Mouse (Mus musculus) testis, postnatal 14 days (tissue): ENCODE data around the gene Tmc4.
"Not testable (repeated sequence)": the region's sequence is repeated elsewhere in the genome, so short reads cannot be mapped to it uniquely, and the experiment has no call there.

Experiments used
- DNase-seq: peaks from one replicate; pipeline ENCODE4 v3.0.0; 2021; ENCODE audit warnings: low spot score

The Tmc4 gene

DNA sequence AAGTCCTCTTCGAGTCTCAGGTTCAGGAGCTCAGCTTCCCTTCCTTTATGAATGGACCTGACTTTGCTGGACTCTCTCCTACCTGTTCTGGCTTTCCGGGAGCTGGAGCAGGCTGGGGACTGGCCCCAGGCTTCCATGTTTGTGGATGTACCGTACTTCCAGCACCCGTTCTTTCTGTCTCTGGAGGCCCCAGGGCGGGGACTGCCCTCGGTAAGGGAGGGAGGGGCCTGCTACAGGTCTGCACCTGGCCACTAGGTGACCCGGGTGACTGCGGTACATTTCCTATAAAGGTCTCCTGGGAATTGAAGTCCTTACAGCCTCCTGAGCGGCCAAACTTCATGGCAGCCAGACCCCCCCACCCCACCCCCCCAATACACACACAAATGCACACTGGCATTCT lies at the start of gene Tmc4:
Gene Tmc4, minus strand, starts transcription at position 212 of the 400 bp plus-strand sequence.
- DNase-seq = no peak

DNA sequence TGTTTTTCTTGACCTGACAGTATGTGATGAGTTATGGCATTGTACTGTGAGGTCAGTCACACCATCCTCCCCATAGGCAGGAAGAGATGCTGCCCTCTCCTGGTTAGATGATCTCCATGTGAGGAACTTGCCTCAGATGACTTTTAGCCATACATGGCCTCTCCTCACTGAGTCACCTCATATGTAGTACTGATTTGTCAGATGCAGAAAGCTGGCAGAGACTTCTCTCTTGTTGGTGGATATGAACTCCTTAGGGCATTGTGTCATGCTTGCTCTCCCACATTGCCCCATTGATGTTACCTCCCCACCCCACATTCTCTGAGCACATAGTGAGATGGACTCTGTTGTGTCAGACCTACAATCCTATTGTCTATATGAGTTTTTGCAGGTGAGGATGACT lies 48.1 kb upstream of the Tmc4 start:
- DNase-seq = not testable (repeated sequence)

DNA sequence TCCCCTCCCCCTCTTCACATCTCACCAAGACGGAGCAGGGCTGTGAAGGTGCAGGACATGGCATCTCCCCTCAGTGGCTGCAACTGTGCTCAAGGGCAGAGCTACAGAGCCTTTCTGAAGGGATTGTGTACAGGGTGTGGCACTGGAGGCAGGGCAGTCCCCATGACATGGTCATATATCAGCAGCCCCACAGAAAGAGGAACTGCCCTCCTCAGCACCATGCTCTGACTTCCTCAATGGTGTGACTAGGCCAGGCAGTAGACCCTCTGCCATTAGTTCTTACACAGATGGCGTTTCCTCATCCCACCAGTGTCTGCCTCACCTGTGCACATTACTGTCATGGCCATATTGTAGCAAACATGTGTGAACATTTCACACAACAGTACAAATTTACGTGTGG lies 42.9 kb upstream of the Tmc4 start, which contains the start of gene Pirb:
Gene Pirb, minus strand, starts transcription at position 124 of the 400 bp plus-strand sequence.
- DNase-seq = not testable (repeated sequence)

DNA sequence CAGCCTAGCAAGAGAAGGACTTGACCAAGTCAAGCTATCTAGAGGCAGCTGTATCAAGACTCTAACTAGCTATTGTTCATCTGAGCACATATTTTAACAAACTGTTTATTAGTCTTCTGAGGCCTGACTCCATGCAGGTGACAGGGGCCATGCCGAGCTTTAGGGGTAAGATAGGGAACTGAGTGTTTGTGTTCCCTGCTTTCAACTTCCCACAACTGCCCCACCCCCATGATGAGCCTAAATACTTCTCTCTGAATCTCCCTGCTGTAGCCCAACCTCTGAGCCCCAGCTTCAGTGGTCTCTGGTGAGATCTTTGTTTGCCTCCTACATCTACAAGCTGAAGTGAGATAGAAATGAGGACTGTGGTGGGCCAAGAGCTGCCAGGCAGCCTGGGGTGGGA lies 37.9 kb upstream of the Tmc4 start:
- DNase-seq = no peak

DNA sequence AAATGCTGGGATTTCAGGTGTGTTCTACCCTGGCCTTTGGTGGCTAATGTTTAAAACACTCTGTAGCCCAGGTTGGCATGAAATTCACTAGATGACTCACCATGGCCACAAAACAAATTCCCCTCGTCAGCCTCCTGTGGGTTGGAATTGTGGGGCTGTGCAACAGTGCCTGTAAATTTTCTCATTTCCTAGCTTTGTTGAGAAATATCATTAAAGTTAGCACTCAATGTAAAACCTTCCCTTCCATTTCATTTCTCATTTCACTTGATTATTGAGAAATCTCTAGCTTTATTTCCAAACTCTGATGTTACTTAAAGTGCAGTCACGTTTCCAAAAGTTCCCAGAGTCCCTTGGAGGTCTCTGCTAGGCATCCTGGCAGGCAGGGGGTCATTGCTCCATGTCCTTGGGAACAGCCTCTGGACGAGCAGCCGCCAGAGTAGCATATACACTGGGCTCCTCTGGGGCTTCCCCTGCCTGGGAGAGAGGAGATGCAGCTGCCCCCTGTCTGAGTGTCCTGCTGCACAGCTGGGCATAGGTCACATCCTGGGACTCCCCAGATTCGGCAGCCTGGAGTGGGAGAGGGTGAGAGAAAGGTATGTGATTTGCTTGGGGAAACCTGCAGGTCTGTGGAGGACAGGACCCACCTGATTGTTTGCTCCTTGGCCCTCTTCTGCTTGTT lies 35.0 kb upstream of the Tmc4 start:
- no peak for DNase-seq

DNA sequence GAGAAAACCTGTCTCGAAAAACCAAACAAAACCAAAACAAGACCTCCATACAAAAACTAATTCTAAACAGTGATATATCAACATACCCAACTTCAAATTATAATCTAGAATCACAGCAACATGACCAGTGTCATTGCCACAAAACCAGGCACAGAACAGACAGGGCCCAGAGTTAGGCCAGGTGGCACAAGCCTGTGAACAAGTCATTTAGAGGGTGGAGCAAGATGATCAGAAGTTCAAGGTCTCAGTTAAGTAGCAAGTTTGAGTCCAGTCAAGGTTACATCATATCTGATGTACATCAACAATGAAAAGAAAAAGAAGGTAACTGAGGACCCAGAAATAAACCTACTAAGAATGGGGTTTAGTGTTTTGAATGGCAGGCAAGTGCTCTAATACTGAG lies 31.6 kb upstream of the Tmc4 start:
- DNase-seq = no peak

DNA sequence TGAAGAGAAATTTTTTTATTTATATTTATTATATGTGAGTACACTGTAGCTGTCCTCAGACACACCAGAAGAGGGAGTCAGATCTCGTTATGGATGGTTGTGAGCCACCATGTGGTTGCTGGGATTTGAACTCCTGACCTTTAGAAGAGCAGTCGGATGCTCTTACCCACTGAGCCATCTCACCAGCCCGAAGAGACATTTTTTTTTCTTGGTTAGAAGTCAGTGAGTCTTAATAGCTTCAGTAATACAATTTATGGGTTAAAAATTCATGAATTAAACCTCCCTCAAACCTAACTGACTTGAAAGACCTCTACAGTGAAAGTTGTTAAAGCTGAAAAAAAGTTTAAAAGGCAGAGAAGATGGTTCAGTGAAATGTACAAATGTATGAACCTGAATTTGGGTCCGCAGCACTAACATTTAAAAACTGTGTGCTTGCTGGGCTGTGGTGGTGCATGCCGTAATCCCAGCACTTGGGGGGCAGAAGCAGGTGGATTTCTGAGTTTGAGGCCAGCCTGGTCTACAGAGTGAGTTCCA lies 31.2 kb upstream of the Tmc4 start:
- DNase-seq = not testable (repeated sequence)

DNA sequence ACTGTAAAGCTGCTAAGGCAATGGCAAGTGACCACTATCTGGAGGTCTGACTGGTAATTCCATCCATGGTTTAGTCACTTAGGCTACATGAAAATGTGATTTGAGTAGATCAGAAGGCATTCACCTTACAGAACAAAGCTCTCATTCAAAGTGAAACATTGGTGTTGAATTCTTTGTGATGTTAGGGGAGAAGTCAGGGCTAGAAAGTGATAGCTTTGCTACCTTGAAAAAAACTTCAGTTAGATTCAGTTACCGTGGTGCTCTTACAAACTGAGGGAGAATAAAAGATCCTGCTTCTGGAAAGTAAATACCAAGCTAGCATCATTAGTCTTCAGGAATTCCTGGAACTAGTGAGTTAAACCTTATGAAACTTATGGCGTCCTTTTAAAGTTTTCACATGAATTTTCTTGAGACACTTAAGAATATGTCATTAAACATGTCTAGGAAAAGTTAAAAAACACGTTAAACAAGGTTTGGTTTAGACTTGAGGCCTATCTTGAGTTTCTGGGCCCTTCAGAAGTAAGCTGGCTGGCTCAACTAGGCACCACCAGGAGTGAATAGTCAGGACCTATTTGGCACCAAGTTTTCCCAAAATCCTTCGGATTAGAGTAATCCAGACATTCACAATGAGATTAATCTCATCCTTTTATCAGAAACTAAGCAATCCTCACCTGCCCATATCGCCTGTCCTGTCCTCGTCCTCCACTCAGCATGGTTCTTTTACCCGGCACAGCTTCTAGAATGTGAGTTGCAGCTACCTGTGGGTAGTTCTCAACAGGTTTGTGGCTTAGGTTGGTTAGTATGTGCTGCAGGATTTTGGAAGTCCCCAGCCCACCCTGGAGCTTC lies 30.4 kb upstream of the Tmc4 start:
- DNase-seq = no peak

DNA sequence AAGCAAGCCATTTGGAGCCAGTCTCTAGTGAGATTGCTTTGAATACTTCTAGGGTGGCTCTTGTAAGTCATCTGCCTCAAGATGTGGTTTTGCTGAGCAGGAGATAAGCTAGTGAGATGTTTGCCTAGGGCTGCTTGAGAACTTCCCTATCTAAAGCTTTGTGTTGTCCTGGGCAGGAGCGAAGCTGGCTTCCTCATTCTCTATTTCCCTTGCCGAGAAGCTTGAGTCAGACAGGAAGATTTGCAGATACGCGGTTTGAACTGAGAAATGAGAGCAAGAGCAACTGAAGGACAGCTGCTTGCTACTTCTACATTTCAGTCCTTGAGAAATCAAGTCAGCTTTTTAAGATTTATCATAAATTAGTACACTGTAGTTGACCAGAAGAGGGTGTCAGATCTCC lies 29.7 kb upstream of the Tmc4 start:
- no peak for DNase-seq

DNA sequence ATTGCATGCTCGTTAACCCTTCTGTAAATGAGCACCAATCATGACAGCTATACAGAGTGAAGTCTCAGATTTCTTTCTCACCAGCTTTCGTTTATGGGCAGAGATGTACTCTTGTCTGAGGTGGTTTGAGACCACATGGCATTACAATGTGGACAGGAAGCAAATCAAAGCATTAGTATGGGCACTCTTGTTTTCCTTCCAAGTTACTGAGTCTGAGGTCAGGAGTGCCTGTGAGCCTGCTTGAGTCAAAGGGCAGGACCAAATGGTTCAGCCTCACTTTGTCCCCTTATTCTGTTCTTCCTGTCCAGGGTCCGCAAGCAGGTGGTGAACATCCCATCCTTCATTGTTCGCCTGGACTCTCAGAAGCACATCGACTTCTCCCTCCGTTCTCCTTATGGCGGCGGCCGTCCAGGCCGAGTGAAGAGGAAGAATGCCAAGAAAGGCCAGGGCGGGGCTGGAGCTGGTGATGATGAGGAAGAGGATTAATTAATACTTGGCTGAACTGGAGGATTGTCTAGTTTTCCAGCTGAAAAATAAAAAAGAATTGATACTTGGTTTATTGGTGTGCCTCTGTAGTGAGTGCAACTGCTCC lies 29.1 kb upstream of the Tmc4 start:
- no peak for DNase-seq

DNA sequence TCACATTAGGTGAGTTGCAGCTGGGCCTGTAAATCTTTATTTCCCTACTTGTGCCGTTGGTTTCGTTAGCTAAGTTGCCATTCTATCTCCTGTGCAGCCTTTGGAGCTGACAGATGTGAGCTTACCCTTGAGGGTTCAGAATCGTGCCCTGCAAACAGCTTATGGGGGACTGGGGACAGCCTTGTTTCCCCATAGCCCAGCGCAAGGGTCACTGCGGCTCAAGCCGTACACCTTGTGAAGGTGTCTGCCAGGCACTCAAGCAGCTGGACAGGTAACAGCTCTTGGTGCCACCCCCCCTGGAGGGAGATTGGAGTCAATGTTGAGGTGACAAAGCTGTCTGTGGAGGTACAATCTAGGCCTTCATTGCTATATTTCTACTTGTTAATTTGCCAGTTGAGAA lies 28.6 kb upstream of the Tmc4 start:
- DNase-seq = no peak

DNA sequence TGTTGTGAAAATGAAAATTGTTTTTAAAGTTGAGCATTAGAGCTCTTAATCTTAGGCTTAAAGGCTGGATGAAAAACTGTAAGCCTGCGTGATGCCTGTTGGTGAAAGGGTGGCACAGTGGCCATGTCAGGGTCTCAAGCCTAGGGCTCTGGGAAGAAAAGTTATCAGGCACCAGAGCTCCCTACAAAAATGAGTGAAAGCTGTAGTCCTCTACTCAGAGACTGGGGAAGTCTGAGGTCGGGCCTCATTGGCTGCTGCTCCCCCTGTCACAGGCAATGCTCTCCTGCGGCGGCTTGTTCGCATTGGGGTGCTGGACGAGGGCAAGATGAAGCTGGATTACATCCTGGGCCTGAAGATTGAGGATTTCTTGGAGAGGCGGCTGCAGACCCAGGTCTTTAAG lies 28.1 kb upstream of the Tmc4 start:
- DNase-seq = not testable (repeated sequence)

DNA sequence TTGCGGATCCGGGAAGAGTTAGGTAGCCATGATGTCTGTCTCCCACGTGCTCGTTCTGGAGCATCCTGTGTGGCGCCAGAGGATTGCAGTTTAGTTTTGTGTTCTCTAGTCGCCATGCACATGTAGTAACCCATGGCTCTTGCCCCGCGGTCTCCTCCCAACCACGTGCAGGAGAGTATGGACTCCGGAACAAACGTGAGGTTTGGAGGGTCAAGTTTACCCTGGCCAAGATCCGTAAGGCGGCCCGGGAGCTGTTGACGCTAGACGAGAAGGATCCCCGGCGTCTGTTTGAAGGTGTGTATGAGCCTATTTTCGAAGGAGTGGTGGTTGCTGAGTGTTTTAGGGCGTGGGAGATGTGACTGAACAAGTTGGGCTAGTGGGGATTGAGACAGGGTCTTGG lies 27.1 kb upstream of the Tmc4 start:
- DNase-seq = no peak

DNA sequence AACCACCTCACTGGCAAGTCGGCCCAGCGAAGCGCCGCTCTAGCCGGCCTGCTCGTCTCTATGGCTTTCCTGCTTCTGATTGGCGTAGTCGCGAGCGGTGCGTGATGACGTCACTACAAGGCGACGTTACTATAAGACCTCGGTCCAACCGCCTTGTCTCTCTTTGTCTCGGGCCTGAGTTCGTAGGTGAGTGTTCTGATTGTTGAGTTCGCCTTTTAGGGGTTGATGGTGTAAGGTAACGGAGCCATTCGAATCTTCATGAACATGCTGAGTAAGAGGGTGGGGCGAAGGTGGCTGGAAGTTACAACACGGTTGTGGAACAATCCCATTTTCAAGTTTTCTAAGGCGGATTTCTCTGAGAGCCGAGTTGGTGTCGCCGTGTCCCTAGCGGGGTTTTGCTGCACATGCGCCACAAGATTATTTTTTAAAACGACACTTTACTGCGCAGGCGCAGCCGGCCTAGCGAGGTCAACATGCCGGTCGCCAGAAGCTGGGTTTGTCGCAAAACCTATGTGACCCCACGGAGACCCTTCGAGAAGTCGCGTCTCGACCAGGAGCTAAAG lies 26.6 kb upstream of the Tmc4 start, which contains the start of gene Rps9:
Gene Rps9, plus strand, starts transcription at position 115 of the 563 bp plus-strand sequence.
- peak; percentile 96 for DNase-seq

DNA sequence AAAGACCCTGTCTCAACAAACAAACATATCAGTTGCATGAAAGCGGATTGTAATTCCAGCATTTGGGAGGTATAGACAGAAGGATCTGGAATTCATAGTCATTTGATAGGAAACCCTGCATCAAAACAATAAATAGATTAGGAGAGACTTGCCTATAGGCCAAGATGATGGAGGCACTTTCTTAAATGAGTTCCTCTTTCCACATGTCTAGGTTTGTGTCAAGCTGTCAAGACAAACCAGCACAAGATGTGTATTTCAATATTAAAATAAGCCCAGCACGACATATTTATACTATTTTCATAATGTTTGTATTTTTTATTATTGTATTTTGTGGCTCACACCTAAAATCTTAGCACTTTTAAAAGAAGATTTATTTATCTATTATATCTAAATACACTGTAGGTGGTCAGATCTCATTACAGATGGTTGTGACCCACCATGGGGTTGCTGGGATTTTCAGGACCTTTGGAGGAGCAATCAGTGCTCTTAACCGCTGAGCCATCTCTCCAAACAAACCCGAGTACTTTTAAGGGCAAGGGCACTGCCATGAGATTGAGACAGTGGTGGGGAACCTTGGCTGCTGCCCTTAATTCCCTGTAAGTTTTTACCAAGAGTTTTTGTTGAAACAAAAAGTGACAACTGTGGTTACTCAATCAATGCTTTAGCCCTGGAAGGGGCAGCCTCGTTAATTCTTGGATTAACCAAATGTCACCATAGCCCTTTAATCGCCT lies 26.0 kb upstream of the Tmc4 start:
- no peak for DNase-seq

DNA sequence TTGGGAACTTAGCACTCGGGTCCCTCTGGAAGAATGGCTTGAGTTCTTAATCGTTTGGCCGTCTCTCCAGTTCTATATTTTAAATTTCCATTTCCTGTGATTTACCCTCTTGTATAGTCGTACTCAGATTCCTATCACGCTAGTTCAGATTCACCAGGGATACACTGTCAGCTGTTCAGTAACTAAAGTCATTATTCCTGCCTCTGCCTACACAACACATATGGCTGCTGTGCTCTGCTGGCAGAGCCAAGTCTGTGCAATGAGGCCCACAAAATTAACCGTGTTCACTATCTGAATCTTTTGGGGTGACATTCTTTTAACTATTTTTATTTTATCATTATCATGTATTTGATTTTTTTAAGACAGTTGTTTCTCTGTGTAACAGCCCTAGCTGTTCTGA lies 21.1 kb upstream of the Tmc4 start:
- DNase-seq = no peak

DNA sequence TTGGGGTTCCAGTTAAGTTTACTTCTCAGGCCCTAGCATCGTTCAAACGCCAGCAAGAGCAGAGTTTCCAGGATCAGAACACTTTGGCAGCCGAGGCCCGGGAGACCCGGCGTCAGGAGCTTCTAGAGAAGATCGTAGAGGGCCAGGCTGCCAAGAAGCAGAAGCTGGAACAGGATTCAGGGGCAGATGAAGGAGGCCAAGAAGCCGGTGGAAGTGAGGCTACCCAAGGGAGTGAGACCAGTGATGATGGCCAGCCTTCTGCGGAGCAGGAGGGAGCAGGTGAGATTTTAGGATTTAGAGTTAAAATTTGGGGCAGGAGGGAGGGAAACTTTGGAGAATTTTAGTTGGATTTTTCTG lies 17.6 kb upstream of the Tmc4 start:
- DNase-seq = not testable (repeated sequence)

DNA sequence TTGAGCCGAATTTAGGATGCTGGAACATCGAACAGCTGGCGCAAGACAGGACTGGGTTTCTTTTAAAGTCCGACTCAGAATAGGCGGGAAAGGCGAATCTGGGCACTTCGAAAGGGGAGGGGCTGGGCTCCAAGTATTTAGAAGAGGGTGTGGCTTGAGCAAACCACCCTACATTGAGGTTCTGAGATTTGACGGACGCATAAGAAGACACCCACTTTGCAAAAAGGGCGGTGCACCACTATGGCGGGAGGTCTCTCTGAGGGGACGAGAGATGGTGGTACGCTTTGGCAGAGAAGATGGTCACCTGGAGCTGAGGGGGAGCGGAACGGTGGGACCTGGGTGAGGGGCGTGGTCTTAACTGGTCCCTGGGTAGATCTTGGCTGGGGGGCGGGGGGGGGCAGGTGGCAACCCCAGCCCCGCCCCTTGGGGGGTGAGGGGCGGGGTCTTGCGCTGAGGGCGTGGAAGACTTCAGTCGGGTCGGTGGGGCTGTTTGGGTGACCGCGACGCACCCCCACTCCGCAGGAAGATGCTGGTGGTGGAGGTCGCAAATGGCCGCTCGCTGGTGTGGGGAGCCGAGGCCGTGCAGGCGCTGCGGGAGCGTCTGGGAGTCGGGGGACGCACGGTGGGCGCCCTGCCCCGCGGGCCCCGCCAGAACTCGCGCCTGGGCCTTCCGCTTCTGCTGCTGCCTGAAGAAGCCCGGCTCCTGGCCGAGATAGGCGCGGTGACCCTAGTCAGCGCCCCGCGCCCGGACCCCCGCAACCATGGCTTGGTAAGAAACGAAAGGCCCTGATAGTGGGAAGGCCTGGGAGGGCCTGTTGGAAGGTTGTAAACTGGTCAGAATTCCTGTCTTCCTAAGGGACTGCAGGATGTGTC lies 17.0 kb upstream of the Tmc4 start:
- DNase-seq = peak; percentile 83

DNA sequence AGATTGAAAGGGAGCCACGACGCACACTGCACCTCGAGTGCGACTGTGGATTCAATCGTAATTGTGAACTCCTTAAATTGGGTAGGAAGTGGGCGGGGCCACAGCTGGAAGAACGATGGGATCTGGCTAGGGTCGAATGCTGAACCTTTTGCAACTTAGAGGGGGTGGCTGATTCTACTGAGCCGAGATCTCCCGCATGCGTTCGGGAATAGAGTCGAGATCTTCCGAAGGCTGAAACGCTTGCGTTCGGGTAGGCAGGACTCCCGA lies 16.4 kb upstream of the Tmc4 start:
- no peak for DNase-seq

DNA sequence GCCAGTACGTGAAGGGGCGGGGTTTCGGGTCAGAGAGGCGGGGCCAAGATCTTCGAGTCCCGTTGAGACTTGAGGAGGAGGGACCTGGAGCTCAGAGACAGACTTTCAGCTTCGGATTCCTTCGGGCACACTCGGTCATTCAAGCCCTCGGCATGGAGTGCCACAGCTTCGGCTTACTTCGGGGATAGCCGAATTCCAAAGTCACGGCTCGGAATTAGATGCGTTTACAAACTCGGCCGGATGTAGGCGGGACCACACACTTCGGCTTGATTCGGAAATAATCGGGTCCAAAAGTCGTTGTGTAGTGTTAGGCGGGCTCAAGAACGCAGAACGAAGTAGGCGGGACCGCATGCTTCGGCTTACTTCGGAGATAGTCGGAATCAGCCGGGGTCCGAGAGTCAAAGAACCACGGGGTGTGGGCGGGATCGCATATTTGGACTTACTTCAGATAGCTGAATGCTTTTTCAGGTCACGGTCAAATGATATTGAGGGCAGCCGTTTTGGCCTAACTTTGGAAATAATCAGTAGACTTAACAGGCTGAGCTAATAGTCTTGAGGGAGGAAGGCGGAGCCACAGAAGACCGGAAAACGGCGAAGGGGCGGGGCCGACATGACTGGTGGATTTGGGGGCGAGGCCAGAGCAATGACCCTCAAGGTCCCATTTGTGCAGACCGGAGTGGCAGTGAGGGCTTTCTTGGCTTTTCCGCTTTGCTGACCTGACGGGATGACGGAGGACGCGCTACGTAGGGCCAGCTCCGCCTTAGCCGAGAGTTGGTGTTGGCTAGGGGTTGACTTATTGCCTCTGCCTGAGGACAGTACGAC lies 15.8 kb upstream of the Tmc4 start, which contains the start of gene Mboat7:
Gene Mboat7, minus strand, starts transcription at position 537 of the 822 bp plus-strand sequence.
- DNase-seq = peak; percentile 93
